Mouse (Mus musculus) hindbrain, postnatal 0 days (tissue): Measurements from ENCODE around the gene Olfr1444. TPM values are rescaled to one million over a fixed set of nuclear protein-coding genes. Genes with fewer than 3 reads are reported as not detected.

ENCODE experiments used
- ATAC-seq: fragments of 200-750 bp; cut with Nextera tagmentation; 2 replicates; pipeline ENCODE4 v1.8.0; 2017; ENCODE audit warnings: mild to moderate bottlenecking, moderate TSS enrichment, moderate library complexity
- DNase-seq: peaks from one replicate; pipeline ENCODE4 v3.0.0-alpha.2; 2015; ENCODE audit warnings: low spot score
- H3K27ac ChIP-seq: fragments of 300-500 bp; sonication (generic); 2 replicates; pipeline ENCODE4 v1.5.1; 2014; ENCODE audit warnings: mild to moderate bottlenecking
- H3K27me3 ChIP-seq: fragments of 300-500 bp; sonication (generic); 2 replicates; pipeline ENCODE4 v1.6.1; 2014; ENCODE audit warnings: low read length, mixed read lengths; ENCODE audit not compliant: insufficient read depth
- H3K36me3 ChIP-seq: fragments of 300-500 bp; sonication (generic); 2 replicates; pipeline ENCODE4 v1.6.1; 2014; ENCODE audit warnings: low read length, mixed read lengths; ENCODE audit not compliant: insufficient read depth
- H3K4me1 ChIP-seq: fragments of 300-500 bp; sonication (generic); 2 replicates; pipeline ENCODE4 v1.6.1; 2014; ENCODE audit warnings: antibody characterized with exemption, low read length, mixed read lengths; ENCODE audit not compliant: insufficient read depth
- H3K4me2 ChIP-seq: fragments of 300-500 bp; sonication (generic); 2 replicates; pipeline ENCODE4 v1.6.1; 2014; ENCODE audit warnings: low read depth, mild to moderate bottlenecking, low read length, moderate library complexity, mixed read lengths
- H3K4me3 ChIP-seq: fragments of 300-500 bp; sonication (generic); 2 replicates; pipeline ENCODE4 v1.5.1; 2014; ENCODE audit warnings: low read length
- H3K9ac ChIP-seq: fragments of 300-500 bp; sonication (generic); replicated peaks from 2 replicates; pipeline ENCODE4 v1.6.1; 2014; ENCODE audit warnings: mild to moderate bottlenecking, low read length, moderate library complexity, mixed read lengths
- H3K9me3 ChIP-seq: fragments of 300-500 bp; sonication (generic); 2 replicates; pipeline ENCODE4 v1.6.1; 2016; ENCODE audit warnings: low read length, mixed read lengths
- CTCF ChIP-seq: IDR thresholded peaks from 2 replicates; pipeline ENCODE4 v1.5.1; 2016; ENCODE audit warnings: antibody characterized with exemption, control low read depth, low read depth
- WGBS: fragments of 180-500 bp; shearing (Covaris S2); extraction: QIAGEN DNeasy Blood & Tissue Kit; methylation state at CpG from one replicate; pipeline ENCODE4 v1.1.7; 2014; 5-methylcytosine and 5-hydroxymethylcytosine counted together
- polyA plus RNA-seq: library from polyadenylated mRNA; unstranded; fragments of >200 nt; fragmentation: Nextera tagmentation; extraction: Ambion mirVana; gene quantifications from 2 replicates; pipeline ENCODE4 v1.2.1, GENCODE M21; 2015
- total RNA-seq: library from RNA; depleted of rRNA; stranded (reverse); fragments of >200 nt; gene quantifications from 2 replicates; pipeline ENCODE4 v1.2.3, GENCODE M21; 2014; rRNA removed

Olfr1444 gene
- total RNA-seq: not detected in 2 replicates
- polyA plus RNA-seq: not detected in 2 replicates

DNA sequence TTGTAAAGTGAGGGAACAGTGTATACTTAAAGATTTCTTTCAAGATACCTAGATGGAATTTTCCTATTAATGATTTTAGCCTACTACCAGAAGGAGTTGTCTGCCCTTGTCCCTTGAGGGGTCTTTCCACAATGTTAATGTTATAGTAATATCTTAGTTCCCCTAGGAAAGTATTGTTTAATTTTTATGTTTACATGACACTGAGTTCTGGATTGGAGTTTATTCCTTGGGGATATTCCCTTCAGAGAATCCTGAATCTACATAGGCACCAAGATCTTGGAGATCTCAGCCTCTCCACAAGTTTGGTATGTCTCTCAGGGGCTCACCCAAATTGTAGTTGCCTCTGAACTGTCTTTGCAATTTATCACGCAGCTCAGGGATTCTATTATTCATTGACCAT lies at the start of gene Olfr1444:
Gene Olfr1444 (plus strand): TSS at position 301 of the 400 bp plus-strand sequence.
- DNase-seq: no peak
- WGBS: 66% methylated on average over 1 of the region's 1 CpGs
- no peaks in the 10 kb centered on the region for H3K9me3 ChIP-seq
- H3K27me3 ChIP-seq: no peaks in the 10 kb centered on the region
- H3K4me1 ChIP-seq: no peaks in the 10 kb centered on the region
- no peak within 1 kb of the TSS for H3K4me2 ChIP-seq
- H3K9ac ChIP-seq: no peak within 1 kb of the TSS
- no peaks in the 10 kb centered on the region for H3K36me3 ChIP-seq
- no peak within 1 kb of the TSS for H3K4me3 ChIP-seq
- H3K27ac ChIP-seq: no peak within 1 kb of the TSS
- TF ChIP-seq CTCF: no peak
- no peak for ATAC-seq

DNA sequence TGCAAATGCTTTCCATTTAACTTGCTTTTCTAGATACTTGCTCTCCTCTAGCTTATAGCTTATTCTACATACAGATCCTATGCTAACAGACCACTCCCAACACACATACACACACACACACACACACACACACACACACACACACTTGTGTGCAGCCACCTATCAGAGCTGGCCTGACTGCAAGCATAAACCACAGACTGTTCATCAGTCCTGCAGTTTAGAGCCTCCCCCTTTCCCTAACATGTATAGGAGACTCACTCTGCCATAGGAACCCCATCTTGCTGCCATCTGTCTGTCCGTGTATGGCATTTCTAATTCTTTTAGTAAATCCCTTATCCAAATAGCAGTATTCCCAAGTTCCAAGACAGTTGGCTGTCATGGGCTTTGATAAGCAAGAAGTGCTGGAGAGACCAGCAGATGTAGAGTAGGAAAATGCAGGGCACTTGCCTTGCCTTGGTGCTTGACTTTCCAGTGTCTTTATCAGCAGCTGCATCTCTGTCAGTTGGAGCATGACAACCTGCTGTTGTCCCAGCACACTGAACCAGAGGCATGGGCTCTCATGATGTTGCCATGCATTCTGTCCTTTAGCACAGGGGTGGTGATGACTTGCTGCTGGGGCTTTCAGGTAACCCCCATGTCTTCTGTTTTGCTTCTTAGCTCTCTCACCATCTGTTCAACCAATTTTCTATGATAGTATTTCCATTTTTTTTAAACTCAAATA lies 44.3 kb upstream of the Olfr1444 start:
- no peak for TF ChIP-seq CTCF
- Histone ChIP-seq H3K9ac (no peak overlapping the region), H3K4me3 (no peak overlapping the region), H3K27me3 (no peaks in the 10 kb centered on the region), H3K27ac (no peak overlapping the region), H3K4me1 (no peaks in the 10 kb centered on the region), H3K4me2 (no peak overlapping the region), H3K9me3 (no peaks in the 10 kb centered on the region), H3K36me3 (no peaks in the 10 kb centered on the region)
- DNase-seq: no peak
- no peak for ATAC-seq
- 72% methylated on average over 1 of the region's 1 CpGs for WGBS

DNA sequence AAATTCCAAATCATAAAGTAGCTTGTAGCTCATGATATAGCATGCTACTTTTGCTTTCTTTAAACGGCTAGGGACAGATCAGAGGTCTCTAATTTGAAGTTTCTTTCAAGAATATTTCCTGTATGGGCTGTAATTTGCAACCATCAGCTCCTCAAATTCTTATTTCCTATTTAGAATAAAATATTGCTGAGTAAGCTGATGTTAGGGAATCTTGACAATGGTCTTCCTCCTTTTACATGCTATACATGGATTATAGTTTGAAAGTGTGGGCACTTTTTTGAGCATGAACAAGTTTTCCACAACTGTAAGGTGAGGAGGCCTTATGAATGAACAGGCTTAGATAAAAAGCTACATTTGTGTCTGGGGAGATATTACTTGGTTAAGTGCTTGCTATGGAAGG lies 43.2 kb upstream of the Olfr1444 start:
- H3K27ac ChIP-seq: no peak overlapping the region
- no peaks in the 10 kb centered on the region for H3K9me3 ChIP-seq
- TF ChIP-seq CTCF: no peak
- 88% methylated on average over 1 of the region's 1 CpGs for WGBS
- no peaks in the 10 kb centered on the region for H3K4me1 ChIP-seq
- no peak overlapping the region for H3K4me3 ChIP-seq
- DNase-seq: no peak
- no peaks in the 10 kb centered on the region for H3K36me3 ChIP-seq
- H3K4me2 ChIP-seq: no peak overlapping the region
- no peak overlapping the region for H3K9ac ChIP-seq
- ATAC-seq: no peak
- no peaks in the 10 kb centered on the region for H3K27me3 ChIP-seq

DNA sequence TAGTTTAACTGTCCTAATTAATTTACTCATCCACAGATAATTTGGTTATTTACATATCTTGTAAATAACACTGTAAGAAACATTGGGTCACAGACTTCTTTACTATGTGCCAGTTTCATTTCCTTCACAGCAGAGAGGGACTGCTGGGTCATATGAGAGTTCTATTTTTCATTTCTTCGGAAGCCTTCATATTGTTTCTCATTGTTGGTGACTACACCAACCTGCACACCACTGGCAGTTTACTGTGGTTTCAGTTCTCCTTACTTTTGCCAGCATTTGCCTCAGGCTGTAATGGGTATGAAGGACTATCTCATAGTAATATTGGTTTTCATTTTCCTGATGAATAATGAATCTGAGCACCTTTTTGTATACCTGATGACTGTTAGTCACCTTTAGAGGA lies 38.6 kb upstream of the Olfr1444 start:
- ATAC-seq (no peak), DNase-seq (no peak)
- 91% methylated on average over 1 of the region's 1 CpGs for WGBS
- Histone ChIP-seq H3K27ac (no peak overlapping the region), H3K4me2 (no peak overlapping the region), H3K36me3 (no peaks in the 10 kb centered on the region), H3K9me3 (no peaks in the 10 kb centered on the region), H3K4me1 (no peaks in the 10 kb centered on the region), H3K9ac (no peak overlapping the region), H3K27me3 (no peaks in the 10 kb centered on the region), H3K4me3 (no peak overlapping the region)
- TF ChIP-seq CTCF: no peak

DNA sequence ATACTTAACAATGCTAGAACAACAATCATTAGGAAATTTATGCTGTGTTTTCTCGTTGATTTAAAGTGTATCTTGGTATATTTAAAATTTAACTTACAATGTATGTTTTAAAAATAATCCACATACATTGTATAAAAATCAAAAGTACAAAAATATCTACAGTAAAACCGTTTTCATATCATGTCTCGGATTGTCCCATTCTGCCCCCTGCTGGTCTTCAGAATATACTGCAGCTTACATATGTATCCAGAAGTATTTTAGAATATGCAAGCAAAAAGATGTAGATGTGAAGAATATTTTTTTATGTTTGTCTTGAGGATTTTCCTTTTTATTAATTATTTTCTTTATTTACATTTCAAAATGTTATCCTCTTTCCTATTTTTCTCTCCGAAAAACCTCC lies 36.7 kb upstream of the Olfr1444 start:
- Histone ChIP-seq H3K4me3 (no peak overlapping the region), H3K4me1 (no peaks in the 10 kb centered on the region), H3K27ac (no peak overlapping the region), H3K27me3 (no peaks in the 10 kb centered on the region), H3K36me3 (no peaks in the 10 kb centered on the region), H3K9ac (no peak overlapping the region), H3K4me2 (no peak overlapping the region), H3K9me3 (no peaks in the 10 kb centered on the region)
- DNase-seq (peak; percentile 60), ATAC-seq (no peak)
- TF ChIP-seq CTCF: peak; percentile 71
- 35% methylated on average over 4 of the region's 4 CpGs for WGBS

DNA sequence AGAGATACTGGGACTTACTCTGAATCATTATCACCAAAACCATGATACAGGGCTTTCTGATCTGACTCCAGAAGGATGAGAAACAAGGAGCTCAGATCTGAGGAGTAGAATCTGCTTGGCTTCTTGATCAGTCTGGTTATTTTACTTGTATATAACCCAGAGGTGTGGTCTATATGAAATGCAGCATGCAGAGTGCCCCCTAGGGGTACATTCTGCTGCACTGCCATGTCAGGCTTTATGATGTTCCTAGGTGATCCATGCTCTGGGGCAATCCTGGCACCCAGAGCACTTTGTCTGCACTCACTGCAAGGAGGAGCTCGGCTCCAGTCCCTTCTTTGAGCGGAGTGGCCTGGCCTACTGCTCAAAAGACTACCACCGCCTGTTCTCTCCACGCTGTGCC lies 32.5 kb upstream of the Olfr1444 start:
- Histone ChIP-seq H3K36me3 (no peaks in the 10 kb centered on the region), H3K4me1 (no peaks in the 10 kb centered on the region), H3K27ac (no peak overlapping the region), H3K9me3 (no peaks in the 10 kb centered on the region), H3K27me3 (no peaks in the 10 kb centered on the region), H3K4me3 (no peak overlapping the region), H3K9ac (no peak overlapping the region), H3K4me2 (no peak overlapping the region)
- DNase-seq: no peak
- ATAC-seq: no peak
- TF ChIP-seq CTCF: no peak
- 75% methylated on average over 4 of the region's 4 CpGs for WGBS

DNA sequence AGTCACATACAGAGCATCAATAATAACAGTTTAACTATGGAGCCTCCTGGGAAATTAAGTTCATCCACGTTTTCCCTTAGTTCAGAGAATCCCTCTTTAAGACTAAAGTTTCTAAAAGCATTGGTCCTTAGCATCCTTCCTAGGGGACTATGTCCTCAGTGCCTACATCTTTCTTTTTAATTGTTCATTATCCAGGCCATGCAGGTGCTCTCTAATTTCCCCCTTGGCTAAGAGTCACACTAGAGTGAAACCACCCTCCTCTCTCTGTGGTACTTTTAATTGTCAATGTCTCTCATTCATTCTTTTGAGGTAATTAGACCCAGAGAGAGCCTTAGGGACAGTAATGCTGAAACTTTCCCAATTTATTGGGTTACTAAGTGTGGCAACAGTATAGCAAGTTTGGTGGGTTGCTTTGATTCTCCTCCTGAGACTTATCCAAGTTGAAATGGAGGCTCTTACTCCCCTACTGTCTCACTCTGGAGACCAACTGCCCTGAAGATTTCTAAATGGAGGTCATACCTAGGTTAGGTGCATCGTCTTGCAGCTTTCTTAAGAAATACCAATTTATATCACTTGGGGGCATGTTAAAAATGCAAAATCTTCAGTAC lies 26.2 kb upstream of the Olfr1444 start:
- Histone ChIP-seq H3K9ac (no peak overlapping the region), H3K4me2 (no peak overlapping the region), H3K4me1 (no peaks in the 10 kb centered on the region), H3K4me3 (no peak overlapping the region), H3K27ac (no peak overlapping the region), H3K36me3 (no peaks in the 10 kb centered on the region), H3K27me3 (no peaks in the 10 kb centered on the region), H3K9me3 (no peaks in the 10 kb centered on the region)
- 63% methylated on average over 2 of the region's 2 CpGs for WGBS
- ATAC-seq (peak; percentile 58; the same call in 1 of the 2 replicates), DNase-seq (peak; percentile 6)
- TF ChIP-seq CTCF: no peak
